8 mouse cellular contexts compared by ENCODE assay signal in genomic region chrX:53676943-53677342, GRCm38 (mm10). TPM values are rescaled to one million over a fixed set of nuclear protein-coding genes. Genes with fewer than 3 reads are reported as not detected.
A peak's percentile ranks its signal among the peaks of the same experiment; 100 is the strongest.
DNase-seq lines count a peak whose midpoint lies in the region; ATAC-seq and TF ChIP-seq lines count a peak whose summit lies in the region.
"Not testable (repeated sequence)": the region's sequence is repeated elsewhere in the genome, so short reads cannot be mapped to it uniquely, and the experiment has no call there.

No protein-coding gene starts in this region.

- H3K36me3 ChIP-seq in hindbrain, embryonic 16.5 days (ENCODE audit: control insufficient read depth, insufficient read depth, low read length), result not testable (repeated sequence)

- 0% methylated on average over 1 of the region's 2 CpGs for WGBS in hindbrain, embryonic 16.5 days
- WGBS in lung, adult 2 months, result 36% methylated on average over 2 of the region's 2 CpGs

- H3K27me3 ChIP-seq in hindbrain, embryonic 16.5 days (replicated peaks; ENCODE audit: control insufficient read depth, insufficient read depth, low read length), result not testable (repeated sequence)

- ATAC-seq in hindbrain, embryonic 16.5 days, result 0 out of 2 replicates have a peak, but pooled peaks have one; percentile 45

- DNase-seq in CD8-positive naive resting alpha-beta T cell, adult 2 months (ENCODE audit: low read depth in 2 of 2, low spot score in 2 of 2), result peak; percentile 62 to 76
- peak; percentile 79 for DNase-seq in cerebellum, adult 9-10 months
- DNase-seq in frontal cortex, postnatal 25 days (ENCODE audit: low spot score in 2 of 2), result peak; percentile 63 to 82
- DNase-seq in layer of hippocampus, adult 8-10 months (ENCODE audit: low spot score in 2 of 2), result peak; percentile 20 to 75
- DNase-seq in lung, adult 2 months, result peak; percentile 59
- peak; percentile 15 for DNase-seq in ovary, postnatal 10 days (ENCODE audit: low spot score)
- DNase-seq in testis, postnatal 14 days (ENCODE audit: low spot score), result peak; percentile 19

- not testable (repeated sequence) for H3K27ac ChIP-seq in hindbrain, embryonic 16.5 days (ENCODE audit: low read depth, low read length)

- not testable (repeated sequence) for H3K9ac ChIP-seq in hindbrain, embryonic 16.5 days (ENCODE audit: low read depth, low read length)

- H3K9me3 ChIP-seq in hindbrain, embryonic 16.5 days (ENCODE audit: control insufficient read depth, low read length), result not testable (repeated sequence)

- not testable (repeated sequence) for H3K4me2 ChIP-seq in hindbrain, embryonic 16.5 days (ENCODE audit: low read length)

- TF ChIP-seq POLR2A in lung, adult 2 months (IDR thresholded peaks at IDR 0.05; ENCODE audit: borderline replicate concordance, extremely low read depth, low read depth, low read length), result not testable (repeated sequence)

- not testable (repeated sequence) for TF ChIP-seq CTCF in lung, adult 2 months (IDR thresholded peaks at IDR 0.05; ENCODE audit: insufficient read depth, low read length)

- not testable (repeated sequence) for H3K4me3 ChIP-seq in hindbrain, embryonic 16.5 days (ENCODE audit: low read length); lung, adult 2 months (replicated peaks; ENCODE audit: extremely low read depth, low read depth, low read length)

- H3K4me1 ChIP-seq in hindbrain, embryonic 16.5 days (ENCODE audit: control insufficient read depth, insufficient read depth, low read depth, low read length); lung, adult 2 months (ENCODE audit: control insufficient read depth, insufficient read depth, low read length): not testable (repeated sequence)

RNA-seq across cellular contexts. Expression of gene Rtl8b, which starts 6.7 kb away (rescaled TPM):
- polyA plus RNA-seq in hindbrain, embryonic 16.5 days (2015; fragmentation: Nextera tagmentation; extraction: Ambion mirVana), result 179 and 188 TPM in 2 replicates
- 100 to 1,000 TPM; 166 to 180 (median 174) TPM for total RNA-seq in layer of hippocampus, adult 8-10 months (2022)
- polyA plus RNA-seq in lung, adult 2 months (2012; rRNA removed), result 314 and 349 TPM in 2 replicates

RNA-seq across cellular contexts. Expression of gene Rtl8a, which starts 33.5 kb away (rescaled TPM):
- polyA plus RNA-seq in hindbrain, embryonic 16.5 days (2015; fragmentation: Nextera tagmentation; extraction: Ambion mirVana), result 223 and 232 TPM in 2 replicates
- 100 to 1,000 TPM; 171 to 286 (median 234) TPM for total RNA-seq in layer of hippocampus, adult 8-10 months (2022)
- polyA plus RNA-seq in lung, adult 2 months (2012; rRNA removed), result 410 and 432 TPM in 2 replicates

RNA-seq across cellular contexts. Expression of gene 4930502E18Rik, which starts 47.7 kb away (rescaled TPM):
- polyA plus RNA-seq in hindbrain, embryonic 16.5 days (2015; fragmentation: Nextera tagmentation; extraction: Ambion mirVana), result 0.11 and 0.28 TPM in 2 replicates
- total RNA-seq in layer of hippocampus, adult 8-10 months (2022), result under 1 TPM in 2 of 4 experiments, not detected in 2; 0.23 to 0.30 TPM
- polyA plus RNA-seq in lung, adult 2 months (2012; rRNA removed), result not detected in 2 replicates

Comparison
In these comparisons a context has a peak if more than half of its experiments do, and no peak if none do; other contexts are left out.
1. DNase-seq: peak in every context shown above with its lines; median percentile 79 in cerebellum, adult 9-10 months; 72 in frontal cortex, postnatal 25 days; 69 in CD8-positive naive resting alpha-beta T cell, adult 2 months; 59 in lung, adult 2 months; 48 in layer of hippocampus, adult 8-10 months; 19 in testis, postnatal 14 days; 15 in ovary, postnatal 10 days.